Mouse (Mus musculus) telencephalon, adult 2 months (tissue): Measurements from ENCODE around the gene Tenm4.
"Not testable (repeated sequence)": the region's sequence is repeated elsewhere in the genome, so short reads cannot be mapped to it uniquely, and the experiment has no call there.

Experiments used
- DNase-seq: peaks from one replicate; pipeline ENCODE4 v3.0.0-alpha.2; 2011; ENCODE audit warnings: low read depth, low spot score

Tenm4 gene

DNA sequence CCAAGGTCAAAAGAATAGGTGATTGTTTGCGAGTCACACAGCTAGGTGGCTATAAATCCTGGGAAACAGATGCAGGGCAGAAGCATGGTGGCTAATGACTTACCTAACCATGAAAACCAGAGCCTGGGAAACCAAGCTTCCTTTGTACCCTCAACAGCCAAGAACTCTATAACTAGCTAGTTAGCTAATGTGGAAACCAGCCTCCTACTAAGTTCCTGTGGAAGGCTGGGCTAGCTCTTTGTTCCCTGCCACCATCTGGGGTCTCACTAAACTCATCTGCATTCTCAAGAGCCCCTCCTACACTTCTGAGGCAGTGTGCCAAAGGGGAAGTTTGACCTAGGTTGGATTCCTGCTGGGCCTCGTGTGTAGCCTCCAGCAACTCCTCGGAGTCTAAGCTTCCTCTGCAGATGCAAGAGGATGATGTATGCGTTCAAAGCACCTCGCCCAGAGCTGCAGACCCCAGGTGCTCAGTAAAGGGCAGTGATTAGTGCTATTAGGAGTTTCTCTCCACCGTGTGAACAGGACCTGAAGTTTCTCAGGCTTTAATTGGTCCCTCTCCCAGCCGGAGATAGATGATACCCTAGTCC lies 719.1 kb downstream of the Tenm4 start:
- DNase-seq = no peak

GRCm38 (mm10) chr7:96890987-96891386 lies 719.9 kb downstream of the Tenm4 start:
- no peak for DNase-seq

DNA sequence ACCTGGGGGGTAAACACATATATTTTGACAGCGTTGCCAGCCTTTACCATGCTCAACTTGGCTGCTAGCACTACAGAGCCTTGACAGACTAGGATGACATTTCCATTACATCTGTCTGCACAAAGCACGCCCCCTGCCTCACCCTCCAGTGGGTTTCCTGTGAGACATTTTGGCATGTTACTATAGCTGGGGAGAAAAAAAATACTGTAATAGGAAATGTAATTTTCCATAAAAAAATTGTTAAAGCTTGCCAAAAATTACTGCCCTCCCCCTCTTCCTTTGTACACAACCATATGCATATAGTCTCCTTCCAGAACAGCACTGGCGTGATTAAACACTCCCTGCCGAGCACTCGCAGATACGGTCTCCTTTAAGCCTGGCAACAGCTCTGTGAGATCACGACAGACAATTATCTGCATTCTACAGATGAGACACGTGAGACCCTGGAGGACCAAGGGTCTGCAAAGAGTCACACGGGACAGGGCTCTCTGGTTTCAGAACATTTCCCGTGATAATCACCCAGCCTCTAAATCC lies 728.1 kb downstream of the Tenm4 start:
- peak; percentile 51 for DNase-seq

- DNase-seq = no peak
Measured at GRCm38 (mm10) chr7:96902183-96902582, 731.1 kb downstream of the Tenm4 start.

GRCm38 (mm10) chr7:96903088-96903985 lies 732.3 kb downstream of the Tenm4 start:
- peak; percentile 50 for DNase-seq

DNA sequence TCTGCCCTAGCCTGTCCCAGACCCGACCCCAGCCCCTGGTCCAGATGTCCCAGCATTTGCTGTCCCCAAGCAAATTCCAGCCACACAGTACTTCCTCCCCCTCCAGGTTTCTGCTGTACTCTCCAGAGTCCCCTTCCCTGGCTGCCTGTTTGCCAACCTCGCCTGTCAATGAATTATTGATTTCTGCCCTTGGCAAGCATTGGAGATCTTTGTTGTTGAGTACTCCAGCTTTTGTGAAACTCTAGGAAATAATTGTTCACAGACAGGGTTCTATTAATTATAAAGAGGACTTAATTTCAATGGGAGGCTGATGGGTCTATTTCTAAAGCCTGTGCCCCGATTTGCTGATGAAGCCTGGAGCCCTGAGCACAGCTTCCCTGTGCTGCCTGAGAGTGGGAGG lies 733.4 kb downstream of the Tenm4 start:
- DNase-seq = no peak

- no peak for DNase-seq
Measured at GRCm38 (mm10) chr7:96904936-96905335, 733.9 kb downstream of the Tenm4 start.

- DNase-seq = no peak
Measured at GRCm38 (mm10) chr7:96905422-96905821, 734.4 kb downstream of the Tenm4 start.

GRCm38 (mm10) chr7:96906216-96906615 lies 735.2 kb downstream of the Tenm4 start:
- DNase-seq = no peak

DNA sequence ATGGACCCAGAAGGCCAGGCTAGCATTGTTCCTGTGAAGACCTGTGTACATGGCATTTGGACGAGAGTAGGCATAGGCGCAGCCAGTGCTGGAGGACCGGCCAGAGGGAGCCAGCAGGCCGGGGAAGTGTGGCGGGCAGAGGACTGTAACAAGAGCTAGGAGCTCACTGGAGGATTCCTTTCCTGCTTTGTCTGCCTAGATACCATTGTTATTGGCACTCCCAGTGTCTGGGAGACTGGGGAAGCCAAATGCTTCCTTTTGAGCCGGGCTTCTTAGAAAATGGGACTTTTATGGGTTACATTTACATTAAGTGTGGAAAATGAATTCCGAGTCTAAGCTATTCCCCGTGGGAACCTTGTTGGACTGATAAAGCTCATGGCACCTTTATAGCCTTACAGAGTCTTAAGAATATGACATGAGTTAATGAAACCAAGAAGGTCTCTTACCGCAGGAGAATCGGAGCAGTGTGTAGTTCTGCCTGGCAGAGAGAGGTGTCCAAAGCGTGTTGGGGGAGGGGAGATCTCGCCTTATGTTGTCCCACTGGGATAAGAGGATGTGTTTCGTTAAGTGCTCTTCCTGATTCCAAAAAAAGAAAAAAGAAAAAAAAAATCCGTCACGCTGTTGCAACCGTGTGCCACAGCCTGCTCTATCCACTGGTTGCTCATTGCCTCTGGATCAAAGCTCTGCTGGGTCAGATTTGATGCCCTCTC lies 737.1 kb downstream of the Tenm4 start:
- DNase-seq = no peak

- no peak for DNase-seq
Measured at GRCm38 (mm10) chr7:96909856-96910255, 738.8 kb downstream of the Tenm4 start.

DNA sequence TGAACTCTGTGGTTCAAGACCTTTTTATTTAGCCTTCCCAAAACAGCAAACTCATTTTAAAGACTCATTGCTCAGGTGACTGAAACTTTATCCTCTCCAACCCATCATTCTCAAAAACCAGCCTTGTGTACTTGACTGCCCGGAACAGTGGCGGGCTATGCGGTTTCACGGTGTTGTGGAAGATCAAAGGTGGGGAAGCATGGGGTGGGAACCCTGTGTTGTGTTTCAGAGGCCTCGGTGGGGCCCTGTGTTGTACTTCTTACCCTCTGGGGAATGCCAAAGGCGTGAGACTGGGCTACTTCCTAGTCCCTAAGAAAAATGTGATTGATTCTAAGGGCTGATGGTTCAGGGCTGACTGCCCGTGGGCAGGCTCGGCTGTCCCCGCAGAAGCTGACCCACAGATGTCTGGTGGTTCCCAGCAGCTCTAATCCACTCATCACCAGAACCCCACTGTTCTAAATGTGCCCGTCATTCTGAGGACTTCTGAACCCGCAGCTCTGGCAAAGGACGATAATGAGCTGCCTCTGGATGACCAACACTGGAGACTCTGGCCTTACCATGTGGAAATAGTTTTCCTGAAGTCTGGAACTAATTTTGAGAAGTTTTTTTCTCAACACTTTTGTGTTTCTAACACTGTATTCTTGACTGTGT lies 739.4 kb downstream of the Tenm4 start:
- DNase-seq = no peak

DNA sequence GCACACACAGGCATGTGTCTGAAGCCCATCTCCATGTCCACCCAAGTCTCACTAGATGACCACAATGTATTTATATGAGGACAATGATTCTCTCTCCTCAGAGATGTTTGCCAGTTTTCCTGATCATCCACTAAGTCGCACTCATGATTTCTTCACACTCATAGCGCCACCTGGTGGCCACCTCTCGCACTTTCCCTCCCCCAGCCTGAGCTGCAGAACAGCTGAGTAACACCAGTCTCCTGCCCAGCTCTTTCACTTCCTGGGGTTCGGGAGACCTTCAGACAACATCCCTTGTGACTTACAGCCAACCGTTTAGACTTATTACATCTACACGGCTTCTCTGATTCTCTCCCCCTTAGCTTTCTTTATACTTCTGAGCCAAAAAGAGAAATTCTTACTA lies 743.0 kb downstream of the Tenm4 start:
- peak; percentile 59 for DNase-seq

DNA sequence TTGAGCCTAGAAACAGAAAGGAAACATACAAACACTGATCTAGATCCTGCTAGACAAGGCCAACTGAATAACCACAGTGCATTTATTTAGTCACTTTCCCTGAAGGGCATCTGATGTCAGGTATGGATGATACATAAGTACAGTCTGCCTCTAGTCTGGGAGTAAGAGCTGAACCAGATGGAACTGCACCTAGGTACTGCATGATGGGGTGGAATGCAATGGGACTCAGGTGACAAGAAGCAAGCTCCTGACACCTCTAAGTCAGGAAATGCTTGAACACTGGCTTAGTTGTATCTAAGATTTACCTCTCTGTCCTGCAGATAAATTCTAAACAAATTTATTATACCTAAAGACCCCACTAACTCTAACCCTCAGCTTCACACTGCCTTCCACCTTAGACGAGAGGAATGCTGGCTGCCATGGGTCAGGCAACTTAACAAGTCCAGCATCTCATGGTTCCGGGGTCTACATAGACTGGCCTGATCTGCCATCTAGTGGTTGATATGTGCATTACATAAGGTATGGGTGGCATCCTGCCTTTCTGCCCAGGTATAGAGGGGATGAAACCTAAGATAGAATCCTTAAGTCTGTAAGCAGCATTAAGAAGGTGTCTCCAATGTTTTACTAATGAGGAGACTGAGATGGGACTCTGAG lies 744.5 kb downstream of the Tenm4 start:
- peak; percentile 38 for DNase-seq

- DNase-seq = no peak
Measured at GRCm38 (mm10) chr7:96920447-96921095, 749.5 kb downstream of the Tenm4 start.

DNA sequence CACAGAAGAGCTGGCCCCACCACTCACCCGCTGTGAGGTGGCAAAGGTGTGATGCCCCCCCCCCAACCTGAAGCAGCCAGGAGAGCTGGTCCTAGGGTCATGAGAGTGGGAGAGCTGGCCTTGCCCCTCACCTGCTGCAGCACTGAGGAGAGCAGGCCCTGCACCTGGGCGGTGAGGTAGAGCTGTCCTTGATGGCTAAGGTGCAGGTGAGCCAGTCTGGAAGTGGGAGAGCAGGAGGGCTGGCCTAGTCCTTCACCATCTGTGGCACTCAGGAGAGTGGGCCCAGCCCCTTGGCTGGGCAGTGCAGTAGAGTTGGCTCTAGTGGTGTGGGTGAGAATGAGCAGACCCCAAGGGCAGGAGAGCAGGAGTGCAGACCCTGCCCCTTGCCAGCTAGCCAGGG lies 751.9 kb downstream of the Tenm4 start:
- DNase-seq = no peak

- no peak for DNase-seq
Measured at GRCm38 (mm10) chr7:96943715-96944377, 772.8 kb downstream of the Tenm4 start.

- DNase-seq = not testable (repeated sequence)
Measured at GRCm38 (mm10) chr7:96946501-96946900, 775.5 kb downstream of the Tenm4 start.

GRCm38 (mm10) chr7:96951281-96952051 lies 780.4 kb downstream of the Tenm4 start, which contains the start of gene Nars2:
Nars2 (plus strand) TSS chr7:96951505.
- peak; percentile 95 for DNase-seq
